Mouse (Mus musculus) kidney, postnatal 25 days (tissue): ENCODE data around the gene Hinfp.
A peak's percentile ranks its signal among the peaks of the same experiment; 100 is the strongest.
"Not testable (repeated sequence)": the region's sequence is repeated elsewhere in the genome, so short reads cannot be mapped to it uniquely, and the experiment has no call there.

Experiments used
- DNase-seq, 2 experiments: peaks; one replicate each; pipeline ENCODE4 v3.0.0; 2021; ENCODE audit warnings: mixed read lengths in 2 of 2

Hinfp gene

DNA sequence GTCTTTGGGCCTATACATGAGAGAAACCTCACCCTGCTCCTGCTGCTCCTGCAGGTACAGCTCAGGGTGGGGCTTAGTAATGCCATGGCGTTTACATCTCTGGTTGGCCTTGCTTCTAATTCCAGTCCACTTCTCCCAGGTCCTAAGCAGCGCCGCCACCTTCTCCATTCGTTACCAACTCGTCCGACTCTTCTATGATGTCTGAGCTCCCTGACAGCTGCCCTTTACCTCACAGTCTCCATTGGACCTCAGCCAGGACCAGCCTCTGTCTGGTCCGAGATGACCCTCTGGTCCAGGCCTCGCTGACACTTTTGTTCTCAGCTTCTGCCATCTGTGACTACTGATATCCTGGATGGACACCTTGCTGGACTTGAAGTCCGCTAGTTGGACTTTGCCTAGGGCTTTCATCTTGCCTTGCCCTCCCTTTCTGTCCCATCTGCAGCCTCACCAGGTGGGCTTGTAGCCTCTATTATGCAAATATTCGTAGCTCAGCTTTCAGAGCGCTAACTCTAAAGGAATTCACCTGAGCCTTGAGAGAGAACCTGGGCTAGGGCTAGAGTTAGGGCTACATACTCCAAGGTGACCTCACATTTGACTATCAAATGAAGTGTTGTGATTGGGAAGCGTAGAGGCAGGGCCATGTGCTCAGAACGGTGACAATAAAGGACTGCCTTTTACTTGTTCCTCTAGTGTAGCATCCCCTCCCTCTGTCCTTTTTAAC is 27.6 kb upstream of the Hinfp start:
- no peak for DNase-seq

DNA sequence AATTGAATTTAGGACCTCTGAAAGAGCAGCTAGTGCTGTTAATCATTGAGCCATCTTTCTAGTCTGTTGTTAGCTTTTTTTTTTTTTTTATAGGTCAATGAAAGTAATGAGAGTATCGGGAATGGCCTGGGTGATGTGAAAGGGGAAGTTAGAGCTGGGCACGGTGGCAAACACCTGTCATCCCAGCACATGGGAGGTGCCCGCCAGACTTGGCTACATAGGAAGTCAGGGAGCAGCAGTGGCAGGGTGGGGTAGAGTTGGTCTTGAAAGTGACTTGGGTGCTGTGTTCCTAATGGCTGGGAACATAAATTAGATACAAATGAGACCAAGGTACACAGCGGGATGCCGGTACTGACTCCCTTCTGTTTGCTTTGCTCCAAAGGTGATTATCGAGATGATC is 25.3 kb upstream of the Hinfp start:
- no peak for DNase-seq

DNA sequence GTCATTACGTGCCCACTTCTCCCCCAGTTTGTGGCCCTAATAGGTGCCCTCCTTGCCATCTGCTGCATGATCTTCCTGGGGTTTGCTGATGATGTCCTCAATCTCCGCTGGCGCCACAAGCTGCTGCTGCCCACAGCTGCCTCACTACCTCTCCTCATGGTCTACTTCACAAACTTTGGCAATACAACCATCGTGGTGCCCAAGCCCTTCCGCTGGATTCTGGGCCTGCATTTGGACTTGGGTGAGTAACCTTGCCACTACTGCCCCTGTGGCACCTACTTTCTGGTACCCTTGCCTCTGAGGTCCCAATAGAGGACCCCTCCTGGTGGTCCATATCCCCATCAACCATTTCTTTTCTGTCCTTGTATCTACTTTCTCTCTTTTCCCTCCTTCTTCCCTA is 22.5 kb upstream of the Hinfp start:
- no peak for DNase-seq

DNA sequence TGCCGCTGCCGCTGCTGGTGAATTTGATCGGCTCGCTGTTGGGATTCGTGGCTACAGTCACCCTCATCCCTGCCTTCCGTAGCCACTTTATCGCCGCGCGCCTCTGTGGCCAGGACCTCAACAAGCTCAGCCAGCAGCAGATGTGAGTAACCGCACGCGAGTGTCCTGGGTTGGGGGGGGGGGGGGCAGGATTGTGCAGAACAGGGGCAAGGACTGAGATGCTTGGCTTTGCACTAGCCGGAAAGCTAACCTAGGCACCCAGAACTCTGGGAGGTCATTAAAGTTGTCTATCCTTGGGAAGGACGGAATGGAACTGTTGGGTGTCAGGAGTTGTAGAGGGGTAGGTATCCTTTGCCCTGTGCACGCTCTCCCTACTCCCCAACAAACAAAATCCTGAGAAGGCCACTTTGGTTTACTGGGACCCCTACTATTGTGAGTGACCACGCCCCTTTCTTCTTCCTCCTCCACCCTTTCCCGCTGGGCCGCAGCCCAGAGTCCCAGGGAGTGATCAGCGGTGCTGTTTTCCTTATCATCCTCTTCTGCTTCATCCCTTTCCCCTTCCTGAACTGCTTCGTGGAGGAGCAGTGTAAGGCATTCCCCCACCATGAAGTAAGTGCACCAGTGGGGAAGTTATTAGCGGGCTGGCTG is 21.7 kb upstream of the Hinfp start:
- DNase-seq: peak; percentile 48 to 62

DNA sequence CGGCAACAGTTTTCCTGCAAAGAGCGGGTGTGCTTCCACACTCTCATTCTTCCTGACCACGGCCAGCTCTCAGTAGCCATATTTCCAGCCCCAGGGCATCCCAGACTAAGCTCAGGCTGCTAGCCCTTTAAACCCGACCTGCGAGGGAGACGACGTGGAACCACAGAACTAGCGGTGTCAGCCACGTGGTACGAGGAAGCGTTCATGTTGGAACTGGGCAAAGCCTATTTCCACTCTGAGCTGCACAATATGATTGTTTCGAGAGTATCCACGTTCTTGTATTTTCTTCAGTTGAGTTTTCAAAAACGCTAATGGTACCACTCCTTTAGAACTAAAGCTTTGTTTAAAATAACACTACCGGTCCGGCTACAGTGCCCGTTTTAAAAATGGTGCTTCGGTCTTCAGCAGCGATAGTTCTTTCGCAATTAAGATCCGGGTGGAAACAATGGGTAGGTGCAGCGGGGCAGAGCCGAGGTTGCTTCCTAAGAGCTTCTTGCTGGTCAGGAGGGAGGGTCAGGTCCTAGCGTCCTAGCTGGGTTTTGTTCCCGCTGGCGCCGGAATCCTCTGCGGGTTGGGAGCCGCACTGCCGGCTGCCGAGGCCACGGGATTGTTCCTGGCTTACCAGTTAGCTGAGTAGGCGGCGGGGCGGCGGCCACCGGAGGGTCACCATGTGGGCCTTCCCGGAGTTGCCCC is 21.0 kb upstream of the Hinfp start:
- peak; percentile 91 to 96 for DNase-seq

GRCm38 (mm10) chr9:44325768-44326370 is 20.4 kb upstream of the Hinfp start, which contains the start of gene Dpagt1:
Gene Dpagt1, plus strand, starts transcription at chr9:44326019.
- no peak for DNase-seq

DNA sequence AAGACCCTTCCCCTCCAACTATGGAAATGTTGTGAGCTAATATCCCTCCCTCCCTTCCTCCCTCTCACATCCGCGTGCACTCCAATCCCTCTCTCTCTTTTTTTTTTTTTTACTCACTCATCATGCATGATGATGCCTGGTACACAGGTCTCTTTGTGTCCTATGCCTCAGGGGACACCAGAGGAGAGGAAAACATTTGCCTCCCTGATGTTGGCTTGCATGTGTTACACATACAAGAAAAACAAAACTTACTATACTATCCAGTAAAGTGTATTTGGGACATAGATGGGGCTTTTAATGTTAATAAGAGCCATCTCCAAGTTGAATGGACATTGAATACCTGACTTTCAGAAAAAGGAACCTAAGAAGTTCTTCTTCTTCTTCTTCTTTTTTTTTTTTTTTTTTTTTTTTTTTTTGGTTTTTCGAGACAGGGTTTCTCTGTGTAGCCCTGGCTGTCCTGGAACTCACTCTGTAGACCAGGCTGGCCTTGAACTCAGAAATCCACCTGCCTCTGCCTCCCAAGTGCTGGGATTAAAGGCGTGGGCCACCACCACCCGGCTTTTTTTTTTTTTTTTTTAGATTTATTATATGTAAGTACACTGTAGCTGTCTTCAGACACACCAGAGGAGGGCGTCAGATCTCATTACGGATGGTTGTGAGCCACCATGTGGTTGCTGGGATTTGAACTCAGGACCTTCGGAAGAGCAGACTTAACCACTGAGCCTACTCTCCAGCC is 19.7 kb upstream of the Hinfp start:
- DNase-seq: not testable (repeated sequence)

GRCm38 (mm10) chr9:44324147-44324546 is 18.7 kb upstream of the Hinfp start:
- no peak for DNase-seq

GRCm38 (mm10) chr9:44323656-44324055 is 18.2 kb upstream of the Hinfp start:
- not testable (repeated sequence) for DNase-seq

- DNase-seq: no peak
These were observed 15.3 kb upstream of the Hinfp start for GRCm38 (mm10) chr9:44320799-44321133.

GRCm38 (mm10) chr9:44319887-44320798 is 14.7 kb upstream of the Hinfp start, which contains the start of gene C2cd2l:
Gene C2cd2l, minus strand, starts transcription at chr9:44320285.
- DNase-seq: peak; percentile 95 to 98

DNA sequence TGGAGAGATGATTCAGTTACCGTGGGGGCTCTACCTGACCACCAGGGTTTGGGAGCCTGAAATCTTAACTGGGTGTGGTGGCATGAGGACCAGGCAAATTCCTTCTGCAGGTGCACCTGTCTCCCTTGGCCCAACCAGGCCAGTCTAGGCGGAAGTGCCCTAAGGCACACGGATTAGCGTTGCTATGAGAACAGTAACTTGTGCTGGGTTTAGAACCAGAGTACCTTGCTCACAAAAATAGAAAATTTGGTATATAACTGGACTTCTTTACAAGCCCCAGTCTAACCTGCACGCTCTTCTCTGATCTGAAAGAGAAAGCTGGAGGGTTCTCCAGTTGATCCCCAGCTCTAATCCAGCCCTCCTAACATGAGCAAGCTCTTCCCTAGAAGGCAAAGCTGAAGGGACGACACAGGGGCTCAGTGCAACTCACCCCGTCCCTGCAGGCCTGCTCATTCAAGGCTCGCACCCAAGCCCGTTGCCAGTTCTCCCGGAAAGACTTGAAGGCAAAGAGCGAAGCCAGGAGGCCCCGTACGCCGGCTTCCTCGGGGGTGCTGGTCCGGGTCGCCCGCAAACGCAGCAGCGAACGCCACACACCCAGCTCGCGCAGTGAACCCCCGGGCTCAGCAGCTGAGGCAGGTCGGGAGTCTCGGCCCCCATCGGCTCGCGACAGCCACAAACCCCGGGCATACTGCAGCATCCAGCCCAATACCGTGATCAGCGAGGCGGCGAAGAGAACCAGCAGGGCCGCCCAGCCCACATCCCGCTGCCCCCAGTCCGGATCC is 13.8 kb upstream of the Hinfp start:
- peak; percentile 25 to 58 for DNase-seq

- DNase-seq: peak; percentile 59 to 81
These were observed 13.3 kb upstream of the Hinfp start for GRCm38 (mm10) chr9:44318826-44319095.

GRCm38 (mm10) chr9:44318076-44318825 is 12.8 kb upstream of the Hinfp start:
- peak; percentile 75 to 91 for DNase-seq

- DNase-seq: peak in 1 of 2 experiments; percentile 49
These were observed 12.0 kb upstream of the Hinfp start for GRCm38 (mm10) chr9:44317452-44317851.

GRCm38 (mm10) chr9:44314910-44315309 is 9.4 kb upstream of the Hinfp start:
- DNase-seq: no peak

- no peak for DNase-seq
These were observed 8.7 kb upstream of the Hinfp start for GRCm38 (mm10) chr9:44314257-44314547.

DNA sequence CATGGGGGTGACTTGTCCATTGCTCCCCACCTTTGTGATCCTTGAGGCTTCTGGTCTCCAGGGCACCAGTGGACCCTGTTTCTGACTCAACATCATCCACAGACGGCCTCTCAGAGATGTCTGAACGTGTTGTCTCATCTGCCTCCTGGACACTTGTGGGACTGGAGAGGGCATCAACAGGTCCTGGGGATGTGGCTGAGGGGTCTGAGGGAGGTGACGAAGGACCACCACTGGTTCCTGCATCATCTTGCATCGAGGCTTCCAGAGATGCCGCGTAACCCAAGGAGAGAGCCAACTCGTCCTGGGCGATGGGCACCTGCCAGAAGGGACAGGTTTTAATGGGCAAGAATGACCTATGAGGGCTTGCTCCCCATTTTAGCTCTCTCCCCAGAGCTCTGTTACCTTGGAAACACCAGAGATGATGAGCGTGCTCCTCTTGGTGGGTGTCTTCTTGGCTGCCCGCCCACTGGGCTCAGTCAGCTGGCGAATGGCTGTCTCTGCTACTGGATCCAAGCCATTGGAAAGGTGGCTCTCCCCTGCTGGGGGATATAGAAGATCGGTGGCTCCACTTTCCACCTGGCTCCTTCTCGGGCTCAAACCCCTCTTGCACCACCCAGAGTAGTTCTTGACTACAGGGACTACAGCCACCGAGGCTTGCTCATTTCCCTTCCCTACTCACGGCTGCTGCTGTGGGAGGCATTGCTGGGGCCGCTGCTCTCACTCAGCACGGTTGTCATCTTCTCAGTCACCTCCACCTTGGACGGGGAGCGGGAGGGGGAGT is 8.2 kb upstream of the Hinfp start:
- DNase-seq: no peak
